Mouse (Mus musculus): Measurements from ENCODE around the gene Smarcal1.

Gene Smarcal1

GRCm38 (mm10) chr1:72590636-72591035 lies 7.6 kb downstream of the Smarcal1 start:
- no peak for DNase-seq

GRCm38 (mm10) chr1:72592350-72592749 lies 9.3 kb downstream of the Smarcal1 start:
- no peak for DNase-seq

DNA sequence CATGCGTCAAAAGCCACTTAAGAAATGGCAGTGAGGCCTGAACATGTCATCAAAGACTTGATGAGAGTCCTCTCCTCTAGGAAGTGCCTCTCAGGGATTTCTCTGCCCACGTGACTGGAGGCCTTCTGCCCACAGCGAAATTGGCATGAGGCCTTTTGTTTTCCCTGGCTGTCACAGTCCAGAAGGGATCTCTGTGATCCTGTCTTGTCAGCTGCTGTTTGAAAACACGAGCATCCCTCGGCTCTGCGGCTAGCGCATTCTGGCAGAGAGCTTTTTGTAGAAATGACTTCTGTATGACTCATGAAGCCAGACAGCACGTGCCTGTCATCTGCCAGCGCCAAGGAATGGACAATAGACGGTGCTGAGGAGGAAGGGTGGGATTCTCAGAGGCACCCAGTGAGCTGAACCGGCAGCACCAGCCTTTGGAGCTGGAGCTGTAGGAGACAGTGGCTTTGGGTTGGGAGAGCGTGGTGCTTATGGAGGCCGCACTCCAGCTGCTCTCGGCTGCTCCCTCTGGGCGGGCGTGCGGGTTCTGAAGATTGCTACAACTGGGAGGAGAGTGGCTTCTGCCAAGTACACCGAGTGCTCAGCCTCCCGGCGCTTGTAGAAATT lies 10.4 kb downstream of the Smarcal1 start:
- DNase-seq: peak; percentile 56 to 60

DNA sequence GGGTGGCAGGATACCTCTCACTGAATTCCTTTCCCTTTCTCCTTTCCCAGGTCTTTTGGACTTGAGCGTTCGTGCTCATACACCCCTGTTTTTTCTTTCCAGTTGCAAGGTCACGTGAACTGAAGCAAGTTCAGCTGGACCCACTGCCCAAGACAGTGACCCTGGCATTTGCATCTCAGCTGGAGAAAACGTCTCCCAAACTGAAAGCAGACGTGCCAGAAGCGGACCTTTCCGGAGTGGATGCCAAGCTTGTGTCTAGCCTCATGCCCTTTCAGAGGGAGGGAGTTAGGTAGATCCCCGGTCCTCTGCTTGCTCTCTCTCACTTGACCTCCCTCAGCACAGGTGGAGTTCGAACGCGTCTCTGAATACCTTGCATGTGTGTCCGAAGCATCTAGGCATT lies 12.6 kb downstream of the Smarcal1 start:
- DNase-seq: no peak

DNA sequence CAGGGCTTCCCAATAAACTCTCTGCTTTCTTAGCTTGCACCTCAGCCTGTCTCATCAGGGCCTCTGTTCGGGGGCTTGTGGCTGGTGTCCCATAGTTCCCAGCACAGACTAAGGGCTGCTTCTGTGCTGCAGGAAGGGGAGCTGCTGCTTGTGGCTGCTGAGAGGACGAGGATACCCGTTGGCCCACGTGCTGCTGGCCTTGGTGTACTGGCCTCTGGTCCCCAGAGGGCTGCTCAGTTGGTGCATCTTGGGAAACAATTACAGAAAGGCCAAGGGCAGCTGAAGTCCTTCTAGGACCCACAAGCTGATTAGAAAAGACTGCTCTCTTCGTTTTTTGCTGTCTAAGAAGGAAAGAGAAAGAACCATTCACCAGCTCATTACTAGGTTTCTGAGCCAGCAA lies 13.2 kb downstream of the Smarcal1 start:
- no peak for DNase-seq

DNA sequence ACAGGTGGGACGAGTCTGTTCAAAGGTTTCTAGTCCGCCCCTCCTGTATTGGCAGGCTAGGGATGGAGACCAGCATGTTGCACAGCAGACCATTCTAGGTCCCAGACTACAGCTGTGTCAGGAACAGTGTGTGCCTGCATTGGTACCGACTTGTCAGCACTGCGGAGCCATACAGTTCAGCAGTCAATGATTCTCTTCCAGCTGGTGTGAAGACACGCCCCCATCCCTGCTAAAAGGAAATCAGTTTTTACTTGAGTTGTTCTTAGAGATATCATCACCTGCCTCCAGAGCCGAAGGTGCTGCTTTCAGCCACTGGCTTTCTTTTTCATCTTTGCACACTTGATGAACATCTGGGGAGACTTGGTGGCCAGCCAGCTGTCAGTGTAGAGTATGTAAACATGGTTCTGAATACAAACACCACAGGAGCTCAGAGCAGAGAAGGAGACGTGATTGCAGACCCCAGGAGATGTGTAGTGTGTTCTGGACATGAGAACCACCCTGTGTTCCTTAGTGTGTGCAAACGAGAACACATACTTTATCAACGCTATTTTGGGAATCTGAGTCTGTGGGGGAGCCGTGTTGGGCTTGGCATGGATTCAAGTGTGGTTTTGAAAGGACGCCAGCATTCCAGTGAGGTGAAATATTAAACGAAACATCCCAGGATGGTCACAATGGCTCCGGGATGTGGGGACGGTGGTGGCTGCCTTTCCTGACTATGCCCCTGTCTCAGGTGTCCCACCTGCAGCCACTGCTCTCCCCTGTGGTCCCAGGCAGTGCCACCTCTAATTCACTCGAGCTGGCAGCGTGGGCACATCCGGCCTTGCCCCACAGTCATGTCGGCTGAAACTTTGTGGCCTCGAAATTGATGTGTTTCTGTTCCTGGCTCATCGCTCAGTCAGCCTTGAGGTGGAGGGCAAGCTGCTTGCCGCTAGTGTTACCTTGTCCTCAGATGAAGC lies 16.4 kb downstream of the Smarcal1 start:
- DNase-seq: no peak

- DNase-seq: no peak
These were observed 17.7 kb downstream of the Smarcal1 start for GRCm38 (mm10) chr1:72600778-72601177.

- DNase-seq: no peak
These were observed 18.2 kb downstream of the Smarcal1 start for GRCm38 (mm10) chr1:72601233-72601632.

- no peak for DNase-seq
These were observed 19.1 kb downstream of the Smarcal1 start for GRCm38 (mm10) chr1:72602186-72602585.

GRCm38 (mm10) chr1:72602803-72603202 lies 19.8 kb downstream of the Smarcal1 start:
- no peak for DNase-seq

GRCm38 (mm10) chr1:72606186-72606673 lies 23.2 kb downstream of the Smarcal1 start:
- DNase-seq: no peak

DNA sequence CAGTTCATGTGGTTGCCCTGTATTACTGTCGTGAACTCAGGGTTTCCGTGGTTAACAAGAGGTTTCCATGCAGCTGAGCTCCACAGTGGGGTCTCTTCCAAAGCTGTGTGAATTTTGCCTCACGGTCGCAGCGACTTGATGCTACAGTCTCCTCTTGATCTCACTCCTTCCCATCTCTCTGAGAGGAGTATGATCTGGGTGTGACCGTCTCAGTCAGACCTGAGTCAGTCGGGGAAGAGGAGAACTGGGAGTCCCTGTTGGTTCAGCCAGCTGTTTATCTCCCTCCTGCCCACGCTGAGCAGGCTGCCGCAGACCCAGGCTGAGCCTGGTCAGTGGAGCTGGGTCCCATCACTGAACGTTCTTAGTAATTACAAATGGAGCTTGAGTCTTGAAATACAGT lies 26.1 kb downstream of the Smarcal1 start:
- DNase-seq: no peak

GRCm38 (mm10) chr1:72609887-72610877 lies 27.1 kb downstream of the Smarcal1 start:
- no peak for DNase-seq

- DNase-seq: no peak
These were observed 29.1 kb downstream of the Smarcal1 start for GRCm38 (mm10) chr1:72612172-72612571.

GRCm38 (mm10) chr1:72635221-72635620 lies 52.2 kb downstream of the Smarcal1 start:
- DNase-seq: no peak

- peak; percentile 48 to 63 for DNase-seq
These were observed 57.8 kb downstream of the Smarcal1 start for GRCm38 (mm10) chr1:72640658-72641410.

DNA sequence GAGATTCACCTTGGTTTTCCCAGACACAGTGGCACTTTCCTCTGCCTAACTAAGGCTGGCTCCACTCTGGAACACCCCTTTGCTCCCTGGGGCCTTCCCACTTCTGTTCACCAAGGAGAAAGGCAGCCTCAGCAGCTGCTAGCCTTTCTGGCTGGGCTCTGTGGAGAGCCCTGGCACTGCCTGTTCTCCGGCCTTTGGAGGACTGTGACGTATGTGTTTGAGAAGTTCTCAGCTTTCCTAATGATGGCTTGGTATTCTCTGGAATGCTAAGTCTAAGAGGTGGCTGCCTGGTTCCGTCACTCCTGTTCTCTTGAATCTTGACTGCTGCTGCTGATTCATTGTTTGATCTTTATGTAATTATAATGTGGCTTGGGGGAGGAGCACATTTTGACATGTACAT lies 90.0 kb downstream of the Smarcal1 start:
- no peak for DNase-seq

Measured in cerebellum, postnatal 36 days (tissue).